Mouse (Mus musculus): ENCODE results near the gene Pctp. TPM values are rescaled to one million over a fixed set of nuclear protein-coding genes. Genes with fewer than 3 reads are reported as not detected.

The Pctp gene
- polyA plus RNA-seq, 1 experiment from 2014 or later = 1.9 TPM

DNA sequence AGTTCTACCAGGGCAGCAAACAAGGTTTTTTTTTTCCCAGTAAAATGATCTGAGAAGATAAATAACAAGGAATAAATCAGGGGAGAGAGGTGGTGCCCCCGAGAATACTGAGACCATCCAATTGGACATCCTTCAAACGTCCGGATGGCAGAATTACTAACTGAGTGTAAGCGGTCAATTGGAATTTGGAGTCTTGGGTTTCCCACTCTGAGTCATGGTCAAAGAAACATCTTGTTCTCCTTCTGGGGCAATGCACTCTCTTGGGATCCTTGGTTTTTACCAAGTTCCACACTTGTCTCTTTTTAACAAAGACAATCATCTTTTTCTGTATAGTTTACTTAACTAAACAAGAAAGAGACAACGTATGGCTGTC lies 24.1 kb upstream of the Pctp start:
- H3K36me3 ChIP-seq (ENCODE audit: control insufficient read depth, insufficient read depth, low read length) = no peaks in the 10 kb centered on the region
- no peak overlapping the region for H3K4me3 ChIP-seq (ENCODE audit: low read depth, low read length)
- no peaks in the 10 kb centered on the region for H3K9me3 ChIP-seq (ENCODE audit: control insufficient read depth, low read length)
- DNase-seq (ENCODE audit: low spot score) (peak; percentile 57), ATAC-seq (ENCODE audit: low read depth) (no peak)
- 22% methylated on average over 5 of the region's 5 CpGs for WGBS
- H3K4me2 ChIP-seq (ENCODE audit: low read depth, low read length) = no peak overlapping the region
- H3K27me3 ChIP-seq (replicated peaks; ENCODE audit: control insufficient read depth, insufficient read depth, low read length) = no peaks in the 10 kb centered on the region
- peak overlapping the region; percentile 50; the same call in 1 of the 2 replicates for H3K27ac ChIP-seq (replicated peaks; ENCODE audit: low read depth, low read length)
- peaks cover 45% of the 10 kb centered on the region for H3K4me1 ChIP-seq (ENCODE audit: control insufficient read depth, insufficient read depth, low read length)
- H3K9ac ChIP-seq (ENCODE audit: low read depth, low read length) = no peak overlapping the region

DNA sequence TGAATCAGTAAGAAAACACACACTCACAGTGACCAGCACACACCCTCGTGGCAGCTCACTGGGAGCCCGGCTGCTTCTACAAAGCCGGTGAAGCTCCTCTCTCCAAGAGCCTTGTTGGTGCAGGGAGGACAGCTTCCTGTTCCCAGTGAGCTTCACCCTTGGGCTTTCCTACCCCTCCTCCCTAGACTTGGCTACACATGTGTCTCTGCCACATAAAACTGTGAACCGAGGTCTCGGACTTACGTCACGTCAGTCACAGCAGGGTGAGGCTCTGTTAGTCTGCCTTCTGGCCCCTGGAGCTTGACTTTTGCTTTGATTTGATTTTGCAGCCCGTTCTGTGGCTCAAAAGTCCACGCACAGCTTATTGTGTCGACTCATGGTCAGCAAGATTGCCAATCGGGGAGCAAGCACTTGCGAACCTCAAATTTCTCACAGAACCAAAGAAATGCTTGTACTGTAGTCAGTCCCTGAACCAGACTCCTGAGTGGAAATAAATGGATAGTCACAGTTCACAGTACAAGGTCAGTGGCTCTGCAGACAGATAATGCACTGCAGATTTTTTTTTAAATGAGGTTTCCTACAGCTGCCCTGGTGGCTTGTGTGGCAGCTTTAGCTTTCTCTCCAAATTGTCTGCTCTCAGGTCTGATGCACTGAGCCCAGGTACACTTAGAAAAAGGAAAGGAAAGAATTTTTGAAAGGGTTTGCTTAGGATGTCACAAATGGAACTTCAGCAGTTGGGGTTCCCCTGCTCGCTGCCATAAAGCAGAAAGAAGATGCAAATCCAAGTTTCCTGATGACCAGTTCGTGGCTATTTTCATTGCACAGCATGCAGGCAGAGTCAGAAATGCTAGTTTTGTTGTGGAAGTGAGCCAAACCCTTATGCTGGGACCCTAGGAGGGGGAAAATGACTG lies 23.5 kb upstream of the Pctp start:
- peak overlapping the region; percentile 50; the same call in 1 of the 2 replicates for H3K27ac ChIP-seq (replicated peaks; ENCODE audit: low read depth, low read length)
- no peak overlapping the region for H3K9ac ChIP-seq (ENCODE audit: low read depth, low read length)
- no peak for ATAC-seq (ENCODE audit: low read depth)

DNA sequence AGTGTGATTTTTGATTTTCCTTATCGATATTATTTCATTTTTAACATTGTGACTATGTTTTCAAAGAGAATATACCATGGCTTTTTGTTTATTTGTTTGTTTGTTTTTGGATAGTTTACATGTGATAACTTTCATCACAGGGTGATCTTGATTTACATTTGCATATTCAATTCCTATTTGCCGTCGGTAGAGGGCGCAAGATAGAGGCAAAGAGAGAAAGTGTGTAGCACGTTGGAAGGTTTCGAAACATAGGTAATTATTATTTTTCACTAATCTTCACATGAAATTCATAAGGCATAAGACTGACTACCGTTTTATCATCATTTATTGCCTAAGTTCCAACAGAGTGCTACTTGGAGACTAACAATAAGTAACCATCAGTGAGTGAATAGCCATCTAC lies 16.5 kb upstream of the Pctp start:
- no peak overlapping the region for H3K9ac ChIP-seq (ENCODE audit: low read depth, low read length)
- ATAC-seq (ENCODE audit: low read depth) (no peak), DNase-seq (ENCODE audit: low spot score) (no peak)
- H3K27ac ChIP-seq (replicated peaks; ENCODE audit: low read depth, low read length) = no peak overlapping the region
- H3K4me2 ChIP-seq (ENCODE audit: low read depth, low read length) = no peak overlapping the region
- H3K27me3 ChIP-seq (replicated peaks; ENCODE audit: control insufficient read depth, insufficient read depth, low read length) = no peaks in the 10 kb centered on the region
- no peaks in the 10 kb centered on the region for H3K36me3 ChIP-seq (ENCODE audit: control insufficient read depth, insufficient read depth, low read length)
- 15% methylated on average over 7 of the region's 7 CpGs for WGBS
- 0 out of 2 replicates have a peak, but pooled peaks cover 4% of the 10 kb centered on the region for H3K4me1 ChIP-seq (ENCODE audit: control insufficient read depth, insufficient read depth, low read length)
- no peaks in the 10 kb centered on the region for H3K9me3 ChIP-seq (ENCODE audit: control insufficient read depth, low read length)
- no peak overlapping the region for H3K4me3 ChIP-seq (ENCODE audit: low read depth, low read length)

More for the DNA sequence above, 23.5 kb upstream of the Pctp start:
- Histone ChIP-seq H3K36me3 (ENCODE audit: control insufficient read depth, insufficient read depth, low read length) (no peaks in the 10 kb centered on the region), H3K4me1 (ENCODE audit: control insufficient read depth, insufficient read depth, low read length) (peaks cover 39% of the 10 kb centered on the region), H3K4me3 (ENCODE audit: low read depth, low read length) (no peak overlapping the region), H3K9me3 (ENCODE audit: control insufficient read depth, low read length) (no peaks in the 10 kb centered on the region), H3K27me3 (replicated peaks; ENCODE audit: control insufficient read depth, insufficient read depth, low read length) (no peaks in the 10 kb centered on the region), H3K4me2 (ENCODE audit: low read depth, low read length) (0 out of 2 replicates have a peak overlapping the region, but pooled peaks have one; percentile 4)
- 49% methylated on average over 14 of the region's 14 CpGs for WGBS
- peak; percentile 53 for DNase-seq (ENCODE audit: low spot score)

DNA sequence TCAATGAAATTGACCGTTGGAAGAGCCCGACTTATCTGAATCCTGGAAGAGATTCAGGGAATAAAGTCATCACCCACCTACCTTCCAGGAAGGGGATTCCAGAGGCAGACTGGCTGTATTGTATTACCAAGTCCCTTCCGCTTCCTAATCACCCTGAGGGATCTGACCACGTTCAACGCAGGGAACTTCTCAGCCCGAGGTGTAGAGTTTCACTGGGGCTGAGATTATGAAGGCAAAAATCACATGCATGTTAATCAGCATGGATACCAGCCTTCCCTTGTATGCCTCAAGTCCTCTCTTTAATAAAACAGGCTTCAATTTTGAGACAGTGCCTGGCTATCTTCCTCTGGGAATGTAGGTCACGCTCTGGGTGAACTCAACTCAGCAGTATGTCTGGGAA lies 12.6 kb upstream of the Pctp start:
- WGBS = 26% methylated on average over 7 of the region's 7 CpGs
- DNase-seq (ENCODE audit: low spot score) = peak; percentile 40

GRCm38 (mm10) chr11:90013657-90014056 lies 11.0 kb upstream of the Pctp start:
- Histone ChIP-seq H3K36me3 (ENCODE audit: control insufficient read depth, insufficient read depth, low read length) (no peaks in the 10 kb centered on the region), H3K27me3 (replicated peaks; ENCODE audit: control insufficient read depth, insufficient read depth, low read length) (no peaks in the 10 kb centered on the region; the same call in 1 of the 2 replicates), H3K4me2 (ENCODE audit: low read depth, low read length) (no peak overlapping the region), H3K27ac (replicated peaks; ENCODE audit: low read depth, low read length) (no peak overlapping the region), H3K4me3 (ENCODE audit: low read depth, low read length) (no peak overlapping the region), H3K9me3 (ENCODE audit: control insufficient read depth, low read length) (no peaks in the 10 kb centered on the region), H3K4me1 (ENCODE audit: control insufficient read depth, insufficient read depth, low read length) (0 out of 2 replicates have a peak, but pooled peaks cover 4% of the 10 kb centered on the region), H3K9ac (ENCODE audit: low read depth, low read length) (no peak overlapping the region)
- DNase-seq (ENCODE audit: low spot score) = no peak
- WGBS = 84% methylated on average over 6 of the region's 6 CpGs
- no peak for ATAC-seq (ENCODE audit: low read depth)

More for the DNA sequence above, 12.6 kb upstream of the Pctp start:
- Histone ChIP-seq H3K4me3 (ENCODE audit: low read depth, low read length) (no peak overlapping the region), H3K4me2 (ENCODE audit: low read depth, low read length) (no peak overlapping the region), H3K36me3 (ENCODE audit: control insufficient read depth, insufficient read depth, low read length) (no peaks in the 10 kb centered on the region), H3K9ac (ENCODE audit: low read depth, low read length) (no peak overlapping the region), H3K27me3 (replicated peaks; ENCODE audit: control insufficient read depth, insufficient read depth, low read length) (no peaks in the 10 kb centered on the region), H3K9me3 (ENCODE audit: control insufficient read depth, low read length) (no peaks in the 10 kb centered on the region), H3K27ac (replicated peaks; ENCODE audit: low read depth, low read length) (no peak overlapping the region), H3K4me1 (ENCODE audit: control insufficient read depth, insufficient read depth, low read length) (0 out of 2 replicates have a peak, but pooled peaks cover 4% of the 10 kb centered on the region)
- no peak for ATAC-seq (ENCODE audit: low read depth)

- Histone ChIP-seq H3K36me3 (ENCODE audit: control insufficient read depth, insufficient read depth, low read length) (no peaks in the 10 kb centered on the region), H3K27me3 (replicated peaks; ENCODE audit: control insufficient read depth, insufficient read depth, low read length) (no peaks in the 10 kb centered on the region; the same call in 1 of the 2 replicates), H3K9me3 (ENCODE audit: control insufficient read depth, low read length) (no peaks in the 10 kb centered on the region), H3K9ac (ENCODE audit: low read depth, low read length) (no peak overlapping the region), H3K4me3 (ENCODE audit: low read depth, low read length) (no peak overlapping the region), H3K4me1 (ENCODE audit: control insufficient read depth, insufficient read depth, low read length) (no peaks in the 10 kb centered on the region), H3K4me2 (ENCODE audit: low read depth, low read length) (no peak overlapping the region), H3K27ac (replicated peaks; ENCODE audit: low read depth, low read length) (no peak overlapping the region)
- WGBS = 43% methylated on average over 7 of the region's 7 CpGs
- ATAC-seq (ENCODE audit: low read depth) = no peak
- DNase-seq (ENCODE audit: low spot score) = no peak
These were observed 5.3 kb upstream of the Pctp start for GRCm38 (mm10) chr11:90007791-90008531.

DNA sequence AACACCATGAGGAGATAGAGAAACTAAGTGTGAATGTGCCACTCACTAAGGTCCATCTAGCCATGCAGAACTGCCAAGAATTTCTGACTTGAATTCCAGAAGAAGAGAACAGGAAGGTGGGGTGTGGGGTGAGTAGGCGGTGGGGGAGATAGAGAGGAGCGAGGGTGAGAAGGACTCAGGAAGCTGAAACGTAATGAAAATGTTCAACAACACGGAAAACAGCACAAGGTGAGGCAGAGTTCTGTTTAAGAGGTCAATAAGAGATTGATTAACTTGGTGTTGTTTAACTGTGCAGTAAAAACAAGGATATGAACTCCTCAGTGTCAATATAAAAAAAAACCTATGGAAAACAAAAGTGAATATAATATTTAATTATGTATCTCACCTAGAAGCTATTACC lies 3.4 kb upstream of the Pctp start:
- Histone ChIP-seq H3K36me3 (ENCODE audit: control insufficient read depth, insufficient read depth, low read length) (no peaks in the 10 kb centered on the region), H3K4me3 (ENCODE audit: low read depth, low read length) (no peak overlapping the region), H3K9me3 (ENCODE audit: control insufficient read depth, low read length) (no peaks in the 10 kb centered on the region), H3K4me2 (ENCODE audit: low read depth, low read length) (no peak overlapping the region), H3K9ac (ENCODE audit: low read depth, low read length) (no peak overlapping the region), H3K4me1 (ENCODE audit: control insufficient read depth, insufficient read depth, low read length) (peaks cover 3% of the 10 kb centered on the region; the same call in 1 of the 2 replicates), H3K27me3 (replicated peaks; ENCODE audit: control insufficient read depth, insufficient read depth, low read length) (no peaks in the 10 kb centered on the region; the same call in 1 of the 2 replicates), H3K27ac (replicated peaks; ENCODE audit: low read depth, low read length) (no peak overlapping the region)
- ATAC-seq (ENCODE audit: low read depth) = no peak
- WGBS = 67% methylated on average over 4 of the region's 4 CpGs
- DNase-seq (ENCODE audit: low spot score) = no peak

DNA sequence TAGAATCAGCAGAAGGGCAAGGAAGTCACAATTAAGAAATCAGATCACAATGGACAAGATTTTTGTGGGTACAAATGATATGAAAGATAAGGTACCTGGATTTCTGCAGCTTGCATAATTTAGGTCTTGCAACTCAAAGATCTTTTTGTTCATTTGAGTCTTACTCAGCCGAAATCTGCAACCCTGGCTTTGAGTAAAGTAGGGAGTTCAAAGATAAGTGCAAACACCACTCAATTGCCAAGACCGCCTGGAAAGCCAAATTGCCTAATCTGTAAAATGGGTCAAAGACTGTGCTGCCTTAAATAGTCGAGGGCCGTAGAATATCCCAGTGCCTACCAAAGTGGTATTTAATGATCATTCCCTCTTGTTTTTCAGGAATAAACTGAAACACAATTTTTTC lies 692 bp upstream of the Pctp start:
- Histone ChIP-seq H3K27me3 (replicated peaks; ENCODE audit: control insufficient read depth, insufficient read depth, low read length) (no peaks in the 10 kb centered on the region), H3K4me3 (ENCODE audit: low read depth, low read length) (no peak overlapping the region), H3K4me2 (ENCODE audit: low read depth, low read length) (no peak overlapping the region), H3K27ac (replicated peaks; ENCODE audit: low read depth, low read length) (no peak overlapping the region), H3K4me1 (ENCODE audit: control insufficient read depth, insufficient read depth, low read length) (peaks cover 3% of the 10 kb centered on the region; the same call in 1 of the 2 replicates), H3K9ac (ENCODE audit: low read depth, low read length) (no peak overlapping the region), H3K9me3 (ENCODE audit: control insufficient read depth, low read length) (no peaks in the 10 kb centered on the region), H3K36me3 (ENCODE audit: control insufficient read depth, insufficient read depth, low read length) (no peaks in the 10 kb centered on the region)
- DNase-seq (ENCODE audit: low spot score) (no peak), ATAC-seq (ENCODE audit: low read depth) (no peak)
- 88% methylated on average over 4 of the region's 4 CpGs for WGBS
